Mouse (Mus musculus) intestine, postnatal 0 days (tissue): ENCODE measurements at regions not wholly inside any gene's neighbourhood (a gene's known extent, or its start where the extent isn't known, plus 50 kb on each side); places are given as distances from the start of the nearest gene placed in this dataset.

ENCODE experiments used
- ATAC-seq: fragments of 200-750 bp; cut with Nextera tagmentation; 2 replicates; pipeline ENCODE4 v1.8.0; 2017; ENCODE audit warnings: mild to moderate bottlenecking, moderate TSS enrichment, moderate library complexity
- H3K27ac ChIP-seq: fragments of 300-500 bp; sonication (generic); 2 replicates; pipeline ENCODE4 v1.5.1; 2014; ENCODE audit warnings: mild to moderate bottlenecking, low read depth, low read length, moderate library complexity
- H3K27me3 ChIP-seq: fragments of 300-500 bp; sonication (generic); replicated peaks from 2 replicates; pipeline ENCODE4 v1.6.1; 2014; ENCODE audit warnings: low read length, mixed read lengths; ENCODE audit not compliant: control insufficient read depth, insufficient read depth
- H3K36me3 ChIP-seq: fragments of 300-500 bp; sonication (generic); 2 replicates; pipeline ENCODE4 v1.6.1; 2014; ENCODE audit warnings: mild to moderate bottlenecking, moderate library complexity; ENCODE audit not compliant: control insufficient read depth, insufficient read depth
- H3K4me1 ChIP-seq: fragments of 300-500 bp; sonication (generic); replicated peaks from 2 replicates; pipeline ENCODE4 v1.6.1; 2014; ENCODE audit warnings: antibody characterized with exemption, low read length, mixed read lengths; ENCODE audit not compliant: control insufficient read depth, insufficient read depth
- H3K4me2 ChIP-seq: fragments of 300-500 bp; sonication (generic); replicated peaks from 2 replicates; pipeline ENCODE4 v1.6.1; 2014; ENCODE audit warnings: low read depth, mild to moderate bottlenecking, moderate library complexity
- H3K4me3 ChIP-seq: fragments of 300-500 bp; sonication (generic); 2 replicates; pipeline ENCODE4 v1.5.1; 2014; ENCODE audit warnings: low read depth, low read length
- H3K9ac ChIP-seq: fragments of 300-500 bp; sonication (generic); 2 replicates; pipeline ENCODE4 v1.6.1; 2014; ENCODE audit warnings: mild to moderate bottlenecking, low read depth, low read length
- H3K9me3 ChIP-seq: fragments of 300-500 bp; sonication (generic); 2 replicates; pipeline ENCODE4 v1.6.1; 2016; ENCODE audit warnings: mixed run types; ENCODE audit not compliant: control insufficient read depth
- CTCF ChIP-seq: sonication (generic); IDR thresholded peaks from 2 replicates; pipeline ENCODE4 v1.5.1; 2016; ENCODE audit warnings: low read depth, mild to moderate bottlenecking, control low read depth, antibody characterized with exemption, moderate library complexity
- WGBS: fragments of 180-500 bp; shearing (Covaris S2); extraction: QIAGEN DNeasy Blood & Tissue Kit; methylation state at CpG from one replicate; pipeline ENCODE4 v1.1.7; 2014; 5-methylcytosine and 5-hydroxymethylcytosine counted together

DNA sequence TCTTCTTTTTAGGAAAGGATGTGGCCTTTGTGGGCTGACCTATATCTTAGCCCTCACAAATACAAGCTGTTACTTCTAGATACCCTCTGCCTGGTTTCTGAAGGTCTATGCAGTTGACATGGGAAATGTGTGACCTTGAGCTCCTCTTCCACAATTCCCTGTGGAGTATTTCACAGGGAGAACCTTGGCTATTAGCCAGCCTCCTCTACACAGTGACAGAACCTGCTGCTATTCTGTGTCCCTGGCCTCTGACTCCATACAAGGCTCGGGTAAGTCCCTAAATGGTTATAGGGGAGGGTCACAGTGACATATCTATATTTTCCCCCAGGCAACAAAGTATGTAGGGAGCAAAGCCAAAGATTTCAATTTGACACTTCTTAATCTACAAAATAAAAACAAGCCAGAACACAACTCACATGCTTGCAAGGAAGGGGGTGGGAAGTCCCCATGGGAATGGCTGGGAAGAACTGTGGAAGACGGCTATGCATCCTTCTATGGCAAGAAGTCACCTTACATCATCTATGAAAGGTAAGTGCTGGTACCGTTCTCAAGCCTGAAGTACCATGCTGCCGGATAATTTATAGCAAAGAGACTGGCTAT is 221.2 kb upstream of the Id2 start:
- no peak overlapping the region for H3K4me3 ChIP-seq
- ATAC-seq, result no peak
- H3K4me2 ChIP-seq, result no peak overlapping the region
- TF ChIP-seq CTCF, result no peak
- H3K9ac ChIP-seq, result no peak overlapping the region
- WGBS, result 79% methylated on average over 4 of the region's 4 CpGs
- no peak overlapping the region for H3K27ac ChIP-seq
- no peaks in the 10 kb centered on the region for H3K36me3 ChIP-seq
- no peaks in the 10 kb centered on the region for H3K4me1 ChIP-seq
- H3K27me3 ChIP-seq, result no peaks in the 10 kb centered on the region
- no peaks in the 10 kb centered on the region for H3K9me3 ChIP-seq

DNA sequence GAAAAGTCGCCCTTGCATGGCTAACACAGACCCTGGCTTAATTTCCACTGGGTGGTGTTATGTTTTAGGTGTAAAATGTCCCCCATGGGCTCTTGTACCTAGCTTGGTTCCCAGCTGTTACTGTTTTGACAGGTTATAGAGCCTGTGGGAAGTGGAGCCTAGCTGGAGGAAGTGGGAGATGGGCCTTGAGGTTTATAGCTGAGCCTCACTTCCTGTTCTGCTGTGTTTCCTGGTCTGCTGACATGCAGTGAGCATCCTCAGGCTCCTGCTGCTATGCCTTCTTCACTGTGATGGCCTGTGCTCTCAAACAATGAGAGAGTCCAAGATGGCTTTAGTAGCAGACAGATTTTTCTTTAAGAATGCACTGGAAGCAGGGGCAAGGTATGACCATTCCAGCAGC is 219.0 kb upstream of the Id2 start:
- Histone ChIP-seq H3K4me3 (no peak overlapping the region), H3K9ac (no peak overlapping the region), H3K9me3 (no peaks in the 10 kb centered on the region), H3K27me3 (no peaks in the 10 kb centered on the region), H3K36me3 (no peaks in the 10 kb centered on the region), H3K27ac (no peak overlapping the region), H3K4me1 (no peaks in the 10 kb centered on the region), H3K4me2 (no peak overlapping the region)
- WGBS, result 93% methylated on average over 1 of the region's 1 CpGs
- ATAC-seq, result no peak
- no peak for TF ChIP-seq CTCF

DNA sequence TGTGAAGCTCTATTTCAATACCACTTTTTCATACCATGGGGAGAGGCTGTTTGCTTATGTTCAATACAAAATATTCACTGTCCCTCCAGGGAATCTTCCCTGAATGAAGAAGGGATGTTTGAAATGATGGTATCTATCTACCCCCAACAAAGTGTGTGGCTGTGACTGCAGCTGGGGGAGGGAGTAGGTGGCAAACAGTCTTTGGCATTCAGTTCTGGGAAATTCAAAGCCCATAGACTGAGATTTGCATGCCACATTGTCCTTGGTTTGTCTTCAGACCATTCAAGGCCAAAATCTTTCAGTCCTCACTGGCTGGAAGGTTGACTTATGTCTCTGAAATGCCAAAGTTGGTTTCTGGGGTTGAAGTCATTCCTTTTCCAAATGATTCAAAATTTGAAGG is 216.3 kb upstream of the Id2 start:
- H3K27me3 ChIP-seq, result no peaks in the 10 kb centered on the region
- no peak overlapping the region for H3K27ac ChIP-seq
- no peak overlapping the region for H3K4me2 ChIP-seq
- H3K4me3 ChIP-seq, result no peak overlapping the region
- no peaks in the 10 kb centered on the region for H3K4me1 ChIP-seq
- no peaks in the 10 kb centered on the region for H3K36me3 ChIP-seq
- no peak for TF ChIP-seq CTCF
- H3K9me3 ChIP-seq, result no peaks in the 10 kb centered on the region
- no peak overlapping the region for H3K9ac ChIP-seq
- ATAC-seq, result no peak

DNA sequence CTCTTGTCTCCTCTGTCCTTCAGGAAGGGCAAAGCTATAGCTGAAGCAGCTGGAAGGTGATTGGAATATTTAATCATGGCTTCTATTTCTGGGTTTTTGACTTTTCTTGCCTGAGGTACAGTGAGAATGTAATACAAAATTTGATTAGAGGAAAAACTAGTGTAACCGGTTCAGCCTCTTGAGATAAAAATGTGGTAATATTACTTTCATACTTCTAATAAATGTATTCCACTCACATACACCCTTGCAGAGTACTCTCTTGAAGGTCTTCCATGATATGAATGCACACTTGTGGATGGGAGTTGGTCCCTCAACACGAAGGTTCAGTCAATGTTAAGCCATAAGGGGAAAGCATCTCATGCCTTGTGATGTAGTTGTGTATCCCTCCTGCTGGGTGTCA is 215.4 kb upstream of the Id2 start:
- H3K9me3 ChIP-seq, result no peaks in the 10 kb centered on the region
- H3K4me3 ChIP-seq, result no peak overlapping the region

DNA sequence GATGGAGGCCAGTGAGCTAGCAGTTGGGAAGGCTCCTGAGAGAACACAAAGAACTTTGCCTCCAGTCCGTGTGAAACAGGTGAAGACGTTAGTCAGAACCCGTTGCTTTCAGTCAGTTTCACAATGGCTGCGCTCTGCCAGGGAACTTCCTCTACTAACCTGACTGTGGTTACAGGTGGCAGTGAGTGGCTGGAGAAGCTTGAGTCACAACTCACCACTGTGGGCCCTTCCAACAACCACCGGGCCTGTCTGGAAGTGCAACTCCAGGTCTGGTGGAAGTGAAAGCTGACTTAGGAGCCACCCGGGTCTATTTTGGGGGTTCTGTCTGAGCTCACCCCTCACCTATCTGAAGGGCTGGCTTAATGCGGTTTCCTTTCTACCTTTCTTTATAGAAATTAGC is 214.8 kb upstream of the Id2 start:
- H3K4me2 ChIP-seq, result no peak overlapping the region
- H3K27ac ChIP-seq, result no peak overlapping the region
- WGBS, result 86% methylated on average over 7 of the region's 7 CpGs
- no peak overlapping the region for H3K9ac ChIP-seq
- no peak for TF ChIP-seq CTCF
- H3K36me3 ChIP-seq, result no peaks in the 10 kb centered on the region
- no peak for ATAC-seq
- H3K4me1 ChIP-seq, result no peaks in the 10 kb centered on the region
- H3K4me3 ChIP-seq, result no peak overlapping the region
- H3K9me3 ChIP-seq, result no peaks in the 10 kb centered on the region
- H3K27me3 ChIP-seq, result no peaks in the 10 kb centered on the region

More for the DNA sequence above, 215.4 kb upstream of the Id2 start:
- ATAC-seq, result no peak
- Histone ChIP-seq H3K27me3 (no peaks in the 10 kb centered on the region), H3K27ac (no peak overlapping the region), H3K4me1 (no peaks in the 10 kb centered on the region), H3K36me3 (no peaks in the 10 kb centered on the region), H3K9ac (no peak overlapping the region), H3K4me2 (no peak overlapping the region)
- no peak for TF ChIP-seq CTCF
- 86% methylated on average over 2 of the region's 2 CpGs for WGBS

DNA sequence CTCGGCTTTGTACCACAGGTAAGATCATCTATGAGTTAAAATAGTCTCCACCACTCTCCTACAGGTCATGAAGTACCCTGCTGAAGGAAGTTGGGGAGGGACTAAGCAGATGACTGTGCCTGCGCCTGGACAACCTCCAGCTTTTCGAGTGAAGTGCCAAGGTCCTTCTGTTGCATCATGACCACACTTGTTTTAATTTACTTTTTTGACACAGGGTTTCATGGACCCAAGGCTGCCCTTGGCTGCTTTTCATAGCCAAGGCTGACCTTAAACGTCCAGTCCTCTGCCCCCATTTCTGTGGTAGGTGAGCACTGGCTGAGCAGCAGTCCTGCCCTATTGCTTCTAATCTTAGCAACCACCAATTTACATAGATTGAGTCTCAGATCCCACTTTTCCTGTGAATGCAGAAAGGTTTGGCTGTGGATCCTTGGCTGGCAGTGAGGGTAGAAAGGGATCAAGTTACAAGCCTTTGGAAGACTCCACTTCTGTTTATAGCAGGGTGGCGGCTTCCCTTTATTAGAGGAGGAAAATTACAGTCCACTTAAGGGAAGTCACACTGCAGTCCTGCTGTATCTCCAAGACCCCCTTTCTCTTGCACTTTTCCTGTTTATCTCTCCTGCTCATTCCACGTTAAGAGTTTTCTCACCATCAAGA is 213.5 kb upstream of the Id2 start:
- no peaks in the 10 kb centered on the region for H3K27me3 ChIP-seq
- no peak overlapping the region for H3K9ac ChIP-seq
- no peak overlapping the region for H3K4me3 ChIP-seq
- no peak for ATAC-seq
- no peak overlapping the region for H3K27ac ChIP-seq
- H3K4me2 ChIP-seq, result no peak overlapping the region
- TF ChIP-seq CTCF, result no peak
- H3K9me3 ChIP-seq, result no peaks in the 10 kb centered on the region
- 45% methylated on average over 6 of the region's 6 CpGs for WGBS
- H3K4me1 ChIP-seq, result no peaks in the 10 kb centered on the region
- no peaks in the 10 kb centered on the region for H3K36me3 ChIP-seq
